Mouse (Mus musculus): ENCODE measurements around the gene Grid2ip.

DNA sequence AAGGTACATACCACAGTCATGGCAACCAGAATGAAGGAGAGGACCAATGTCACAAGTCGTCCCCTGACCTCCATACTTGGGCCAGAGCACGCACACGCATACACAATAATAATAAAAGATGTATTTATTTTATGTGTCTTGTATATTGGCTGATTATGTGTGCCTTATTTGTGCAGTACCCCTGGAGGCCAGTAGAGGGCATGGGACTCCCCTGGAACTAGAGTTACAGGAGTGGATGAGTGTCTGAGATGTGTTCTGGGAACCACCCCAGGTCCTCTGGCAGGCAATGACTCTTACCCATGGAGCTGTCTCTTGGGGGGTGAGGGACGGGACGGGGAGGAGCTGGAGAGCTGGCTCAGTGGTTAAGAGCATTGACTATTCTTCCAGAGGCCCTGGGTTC is 2.9 kb downstream of the Grid2ip start:
- TF ChIP-seq POLR2A (IDR thresholded peaks at IDR 0.05; ENCODE audit: insufficient read depth, low read depth, low read length) (no peak), CTCF (IDR thresholded peaks at IDR 0.05) (peak; percentile 45)
